Mouse (Mus musculus): Measurements from ENCODE around the gene Zfyve19. TPM values are rescaled to one million over a fixed set of nuclear protein-coding genes. Genes with fewer than 3 reads are reported as not detected.

Zfyve19 gene
- total and polyA plus RNA-seq, 3 experiments, result 37.4 to 52.5 TPM; not detected in 1

GRCm38 (mm10) chr2:119208344-119209175, at the start of gene Zfyve19, which contains the start of gene Dnajc17 (continued):
- TF ChIP-seq NELFE (IDR thresholded peaks at IDR 0.05; ENCODE audit: low read depth, low read length) (peak; percentile 86), CTCF (IDR thresholded peaks at IDR 0.05 in 2 of 3, conservative IDR thresholded peaks at IDR 0.05 in 1 of 3; ENCODE audit: control insufficient read depth in 1 of 3, insufficient read depth in 1 of 3, low read depth in 2 of 3, low read length in 3 of 3, poor library complexity in 1 of 3, severe bottlenecking in 1 of 3) (no peak), CHD1 (IDR thresholded peaks at IDR 0.05; ENCODE audit: low read depth, low read length) (no peak), E2F4 (IDR thresholded peaks at IDR 0.05; ENCODE audit: borderline replicate concordance, low read depth, low read length) (peak; percentile 53; the same call in 1 of the 2 replicates), POLR2A (IDR thresholded peaks at IDR 0.05; ENCODE audit: control insufficient read depth in 1 of 2, insufficient read depth in 1 of 2, low read depth in 1 of 2, low read length in 2 of 2, poor library complexity in 1 of 2) (peak; percentile 65 to 85)

- Histone ChIP-seq H3K27me3 (ENCODE audit: control insufficient read depth in 1 of 2, insufficient read depth in 2 of 2, low read length in 2 of 2) (no peaks in the 10 kb centered on the region), H3K4me1 (ENCODE audit: control insufficient read depth in 1 of 2, insufficient read depth in 2 of 2, low read length in 2 of 2) (peaks cover 4 to 13% of the 10 kb centered on the region in 2 experiments), H3K36me3 (ENCODE audit: control insufficient read depth in 1 of 2, insufficient read depth in 2 of 2, low read length in 2 of 2) (peaks cover 0 to 13% of the 10 kb centered on the region in 2 experiments; a peak in 2 of 4 replicates), H3K27ac (ENCODE audit: control insufficient read depth, low read depth, low read length) (no peak overlapping the region), H3K9ac (ENCODE audit: control insufficient read depth, low read depth, low read length, poor library complexity, severe bottlenecking) (no peak overlapping the region), H3K79me2 (ENCODE audit: control insufficient read depth, insufficient read depth, low read length, poor library complexity) (peaks cover 2% of the 10 kb centered on the region), H3K4me3 (ENCODE audit: control insufficient read depth in 1 of 2, insufficient read depth in 1 of 2, low read depth in 2 of 2, low read length in 2 of 2) (no peak overlapping the region), H3K9me3 (replicated peaks; ENCODE audit: insufficient read depth, low read length) (no peaks in the 10 kb centered on the region)
- TF ChIP-seq MAX (IDR thresholded peaks at IDR 0.05; ENCODE audit: low read length), result no peak
- no peak for TF ChIP-seq CHD1 (IDR thresholded peaks at IDR 0.05; ENCODE audit: low read depth, low read length)
- no peak for TF ChIP-seq GABPA (IDR thresholded peaks at IDR 0.05; ENCODE audit: low read depth, low read length)
- TF ChIP-seq TAL1 (IDR thresholded peaks at IDR 0.05; ENCODE audit: low read length), result no peak
- DNase-seq (ENCODE audit: low read depth, low spot score), result no peak
Measured at GRCm38 (mm10) chr2:119161247-119161646, 47.2 kb upstream of the Zfyve19 start.

DNA sequence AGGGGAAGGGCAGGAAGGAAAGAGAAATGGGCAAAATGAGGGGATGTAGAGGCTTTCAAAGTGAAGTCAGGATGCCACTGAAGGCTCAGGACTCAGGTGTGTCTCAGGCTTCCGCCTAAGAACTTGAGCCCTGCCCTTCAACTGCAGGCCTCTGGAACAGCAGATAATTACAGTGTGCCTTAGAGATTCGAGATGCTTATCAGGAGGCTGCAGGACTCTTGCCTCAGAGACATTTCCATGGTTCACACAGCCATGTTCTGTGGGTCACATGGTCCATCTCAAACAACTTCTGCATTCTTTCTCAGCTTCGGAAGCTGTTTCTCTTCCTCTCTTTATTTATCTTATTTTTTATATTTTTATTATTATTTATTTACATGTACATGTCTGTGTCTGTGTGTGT, 45.3 kb upstream of the Zfyve19 start:
- H3K27ac ChIP-seq (ENCODE audit: control insufficient read depth, low read depth, low read length), result peak overlapping the region; percentile 73
- H3K36me3 ChIP-seq (ENCODE audit: control insufficient read depth in 1 of 2, insufficient read depth in 2 of 2, low read length in 2 of 2), result peaks cover 0 to 10% of the 10 kb centered on the region in 2 experiments; a peak in 2 of 4 replicates
- H3K4me1 ChIP-seq (ENCODE audit: control insufficient read depth in 1 of 2, insufficient read depth in 2 of 2, low read length in 2 of 2), result peaks cover 4 to 13% of the 10 kb centered on the region in 2 experiments
- peak; percentile 91 for DNase-seq (ENCODE audit: low read depth, low spot score)
- peak overlapping the region; percentile 13 to 42; a peak in 2 of 4 replicates for H3K4me3 ChIP-seq (ENCODE audit: control insufficient read depth in 1 of 2, insufficient read depth in 1 of 2, low read depth in 2 of 2, low read length in 2 of 2)
- H3K9me3 ChIP-seq (replicated peaks; ENCODE audit: insufficient read depth, low read length), result no peaks in the 10 kb centered on the region
- H3K27me3 ChIP-seq (ENCODE audit: control insufficient read depth in 1 of 2, insufficient read depth in 2 of 2, low read length in 2 of 2), result no peaks in the 10 kb centered on the region
- H3K79me2 ChIP-seq (ENCODE audit: control insufficient read depth, insufficient read depth, low read length, poor library complexity), result no peaks in the 10 kb centered on the region
- H3K9ac ChIP-seq (ENCODE audit: control insufficient read depth, low read depth, low read length, poor library complexity, severe bottlenecking), result no peak overlapping the region
- TF ChIP-seq ZNF384 (IDR thresholded peaks at IDR 0.05; ENCODE audit: low read depth, low read length), result no peak
- peak in 1 of 2 experiments; percentile 77; a peak in 2 of 4 replicates for TF ChIP-seq USF2 (IDR thresholded peaks at IDR 0.05; ENCODE audit: borderline replicate concordance in 1 of 2, insufficient read depth in 1 of 2, low read depth in 1 of 2, low read length in 2 of 2)
- TF ChIP-seq GATA1 (IDR thresholded peaks at IDR 0.05; ENCODE audit: low read depth, low read length), result peak; percentile 98
- TF ChIP-seq ZC3H11A (IDR thresholded peaks at IDR 0.05; ENCODE audit: low read depth, low read length), result no peak
- TF ChIP-seq SMC3 (IDR thresholded peaks at IDR 0.05; ENCODE audit: low read depth, low read length), result no peak
- no peak for TF ChIP-seq E2F4 (IDR thresholded peaks at IDR 0.05; ENCODE audit: borderline replicate concordance, low read depth, low read length)
- TF ChIP-seq TAL1 (IDR thresholded peaks at IDR 0.05; ENCODE audit: low read length), result peak; percentile 86
- peak; percentile 90 to 92 for TF ChIP-seq EP300 (IDR thresholded peaks at IDR 0.05; ENCODE audit: low read depth in 1 of 2, low read length in 2 of 2)
- TF ChIP-seq CTCF (IDR thresholded peaks at IDR 0.05 in 2 of 3, conservative IDR thresholded peaks at IDR 0.05 in 1 of 3; ENCODE audit: control insufficient read depth in 1 of 3, insufficient read depth in 1 of 3, low read depth in 2 of 3, low read length in 3 of 3, poor library complexity in 1 of 3, severe bottlenecking in 1 of 3), result no peak
- peak; percentile 93 for TF ChIP-seq TCF12 (IDR thresholded peaks at IDR 0.05; ENCODE audit: low read depth, low read length)
- peak; percentile 77 for TF ChIP-seq MYC (IDR thresholded peaks at IDR 0.05; ENCODE audit: low read depth, low read length)
- no peak for TF ChIP-seq POLR2AphosphoS2 (IDR thresholded peaks at IDR 0.05; ENCODE audit: low read length)
- no peak for TF ChIP-seq KAT2A (conservative IDR thresholded peaks at IDR 0.05; ENCODE audit: low read depth, low read length)
- peak; percentile 74 for TF ChIP-seq MXI1 (IDR thresholded peaks at IDR 0.05; ENCODE audit: low read depth, low read length)
- no peak for TF ChIP-seq RAD21 (IDR thresholded peaks at IDR 0.05; ENCODE audit: low read depth, low read length)
- no peak for TF ChIP-seq NRF1 (IDR thresholded peaks at IDR 0.05; ENCODE audit: insufficient read depth, low read depth, low read length, poor library complexity, severe bottlenecking)
- peak; percentile 74 for TF ChIP-seq BHLHE40 (IDR thresholded peaks at IDR 0.05; ENCODE audit: borderline replicate concordance, low read depth, low read length)
- TF ChIP-seq NELFE (IDR thresholded peaks at IDR 0.05; ENCODE audit: low read depth, low read length), result no peak
- no peak for TF ChIP-seq MAFK (IDR thresholded peaks at IDR 0.05; ENCODE audit: borderline replicate concordance, low read depth, low read length)
- TF ChIP-seq USF1 (IDR thresholded peaks at IDR 0.05; ENCODE audit: low read depth, low read length), result peak; percentile 95
- TF ChIP-seq ZMIZ1 (IDR thresholded peaks at IDR 0.05; ENCODE audit: low read depth, low read length), result no peak
- TF ChIP-seq CHD1 (IDR thresholded peaks at IDR 0.05; ENCODE audit: low read depth, low read length), result no peak
- TF ChIP-seq SIN3A (IDR thresholded peaks at IDR 0.05; ENCODE audit: low read length), result peak; percentile 77
